Mouse (Mus musculus) olfactory bulb, adult 2 months (tissue): ENCODE data around the gene Trio.

Experiments used
- CTCF ChIP-seq: fragments of 200-500 bp; IDR thresholded peaks from 2 replicates; pipeline ENCODE4 v1.5.1; 2012; ENCODE audit warnings: low read depth, mild to moderate bottlenecking, low read length, moderate library complexity; ENCODE audit not compliant: insufficient read depth
- POLR2A ChIP-seq: fragments of 200-500 bp; IDR thresholded peaks from 2 replicates; pipeline ENCODE4 v1.6.1; 2012; ENCODE audit warnings: mild to moderate bottlenecking, low read depth, low read length, moderate library complexity; ENCODE audit not compliant: insufficient read depth

DNA sequence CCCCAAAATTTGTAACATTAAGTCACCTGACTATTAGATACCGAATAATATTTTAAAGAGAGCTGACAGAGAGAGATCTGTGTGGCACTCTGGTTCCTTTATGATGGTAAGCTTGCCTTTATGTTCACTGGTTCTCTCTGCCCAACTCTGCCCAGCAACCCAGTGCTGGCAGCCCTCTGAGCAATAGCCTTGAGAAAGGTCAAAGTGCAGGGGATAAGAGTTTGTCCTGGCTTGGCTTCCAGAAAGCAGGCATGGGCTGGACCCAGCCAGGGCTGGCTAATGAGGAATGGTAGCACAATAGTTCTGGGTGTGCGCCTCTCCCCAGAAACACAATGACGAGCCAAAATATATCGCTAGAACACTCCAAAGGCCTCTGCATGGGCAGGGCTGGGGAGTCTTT lies 203.2 kb downstream of the Trio start:
- TF ChIP-seq CTCF (no peak), POLR2A (no peak)
